Mouse (Mus musculus) heart, adult 2 months (tissue): ENCODE data around the gene Tlx2. TPM values are rescaled to one million over a fixed set of nuclear protein-coding genes. Genes with fewer than 3 reads are reported as not detected.

Source experiments
- DNase-seq, 2 experiments: peaks; one replicate each; pipeline ENCODE4 v3.0.0; 2021
- H3K27ac ChIP-seq: fragments of 200-600 bp; 2 replicates; pipeline ENCODE4 v1.8.1; 2022
- H3K27me3 ChIP-seq: fragments of 200-500 bp; 2 replicates; pipeline ENCODE4 v1.6.1; 2012; ENCODE audit warnings: mild to moderate bottlenecking, low read length, inconsistent platforms, mixed read lengths; ENCODE audit not compliant: control insufficient read depth, insufficient read depth
- H3K36me3 ChIP-seq: fragments of 200-500 bp; 2 replicates; pipeline ENCODE4 v1.6.1; 2012; ENCODE audit warnings: low read length, inconsistent platforms; ENCODE audit not compliant: control insufficient read depth, insufficient read depth
- H3K4me1 ChIP-seq: fragments of 200-500 bp; 2 replicates; pipeline ENCODE4 v1.6.1; 2011; ENCODE audit warnings: low read length; ENCODE audit not compliant: control insufficient read depth, insufficient read depth
- H3K4me3 ChIP-seq: fragments of 200-600 bp; 2 replicates; pipeline ENCODE4 v1.8.1; 2022
- H3K79me2 ChIP-seq: fragments of 200-500 bp; replicated peaks from 2 replicates; pipeline ENCODE4 v1.6.1; 2012; ENCODE audit warnings: mild to moderate bottlenecking, inconsistent platforms, low read length, moderate library complexity, mixed read lengths; ENCODE audit not compliant: control insufficient read depth, insufficient read depth
- H3K9ac ChIP-seq: fragments of 200-500 bp; 2 replicates; pipeline ENCODE4 v1.6.1; 2012; ENCODE audit warnings: low read depth, mild to moderate bottlenecking, control low read depth, inconsistent platforms, low read length, mixed read lengths
- CTCF ChIP-seq: fragments of 200-600 bp; IDR thresholded peaks from 2 replicates; pipeline ENCODE4 v1.8.1; 2022; ENCODE audit warnings: antibody characterized with exemption, mild to moderate bottlenecking, moderate library complexity
- EP300 ChIP-seq: fragments of 200-500 bp; IDR thresholded peaks from 2 replicates; pipeline ENCODE4 v1.6.1; 2011; ENCODE audit warnings: low read depth, low read length, control low read depth; ENCODE audit not compliant: insufficient read depth
- POLR2A ChIP-seq: fragments of 200-500 bp; IDR thresholded peaks from 2 replicates; pipeline ENCODE4 v1.6.1; 2011; ENCODE audit warnings: mild to moderate bottlenecking, low read depth, low read length, control low read depth; ENCODE audit not compliant: insufficient read depth
- WGBS: fragments of 180-500 bp; shearing (Covaris S2); methylation state at CpG from one replicate; pipeline ENCODE4 v1.1.7; 2018; 5-methylcytosine and 5-hydroxymethylcytosine counted together
- intact Hi-C: fragments of 180-260 bp; cut with DNase I; formaldehyde crosslinking; loops from one replicate; pipeline ENCODE4 v1.15.1; 2025
- microRNA-seq, 2 experiments: library from miRNA; unstranded; fragments of <30 nt; microRNA quantifications; one replicate each; pipeline ENCODE4 v1.2.0; 2021
- polyA plus RNA-seq: library from polyadenylated mRNA; depleted of rRNA; stranded (reverse); fragments of >200 nt; gene quantifications from 2 replicates; pipeline ENCODE4 v1.2.3, GENCODE M21; 2012; rRNA removed
- total RNA-seq, 2 experiments: library from RNA; stranded (reverse); gene quantifications; 2 replicates each; pipeline ENCODE4 v1.2.3; 2021

Gene Tlx2
- total and polyA plus RNA-seq, 3 experiments: 0.14 TPM; not detected in 2

DNA sequence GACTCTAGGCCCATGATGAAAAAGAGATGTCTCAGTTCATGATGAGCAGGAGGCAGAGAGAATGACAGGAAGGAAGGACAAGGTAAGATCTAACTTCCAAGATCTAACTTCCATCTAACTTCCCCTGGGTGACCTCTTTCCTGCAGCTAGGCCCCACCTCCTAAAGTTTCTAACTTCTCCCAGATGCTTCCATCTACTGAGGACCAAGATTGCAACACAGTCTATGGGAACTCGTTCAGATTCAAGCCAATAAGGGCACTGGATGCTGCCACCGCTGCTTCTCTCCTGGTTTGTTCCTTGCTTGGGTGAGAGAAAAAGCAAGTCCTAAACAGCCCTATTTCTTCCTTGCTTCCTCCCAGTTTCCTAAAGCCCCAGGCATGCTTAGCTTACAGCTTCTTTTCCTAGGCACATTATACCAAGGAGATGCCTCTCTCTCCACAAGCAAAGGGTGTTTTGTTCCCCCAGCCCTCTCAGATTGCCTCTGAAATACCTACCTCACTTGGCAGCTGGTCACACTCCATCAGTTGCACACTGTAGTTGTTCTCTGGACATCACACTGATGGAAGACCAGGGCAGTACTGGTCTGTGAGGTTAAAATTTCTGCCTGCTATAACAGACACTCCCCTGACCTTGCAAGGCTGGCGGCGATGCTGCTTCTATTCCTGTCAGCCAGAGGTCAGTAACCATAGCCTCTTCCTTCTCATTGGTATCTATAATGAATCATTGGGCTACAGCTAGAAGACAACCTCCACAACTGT is 49.1 kb downstream of the Tlx2 start:
- intact Hi-C loops: no loop called here
- H3K4me3 ChIP-seq: no peak overlapping the region
- whole genome bisulfite sequencing: 69% methylated on average over 4 of the region's 4 CpGs

GRCm38 (mm10) chr6:83020121-83020520 is 50.0 kb downstream of the Tlx2 start:
- no peak for TF ChIP-seq POLR2A
- TF ChIP-seq EP300: no peak
- TF ChIP-seq CTCF: no peak
- 93% methylated on average over 6 of the region's 6 CpGs for WGBS
- no peaks in the 10 kb centered on the region for H3K36me3 ChIP-seq
- peaks cover 3% of the 10 kb centered on the region for H3K4me1 ChIP-seq
- intact Hi-C loops: no loop called here
- no peak overlapping the region for H3K27ac ChIP-seq
- no peaks in the 10 kb centered on the region for H3K27me3 ChIP-seq
- no peak for DNase-seq
- no peak overlapping the region for H3K9ac ChIP-seq
- H3K79me2 ChIP-seq: no peaks in the 10 kb centered on the region
- H3K4me3 ChIP-seq: no peak overlapping the region

More for the DNA sequence above, 49.1 kb downstream of the Tlx2 start:
- Histone ChIP-seq H3K79me2 (no peaks in the 10 kb centered on the region), H3K27me3 (no peaks in the 10 kb centered on the region), H3K27ac (no peak overlapping the region), H3K36me3 (no peaks in the 10 kb centered on the region), H3K4me1 (peaks cover 3% of the 10 kb centered on the region), H3K9ac (no peak overlapping the region)
- DNase-seq: no peak
- no peak for TF ChIP-seq CTCF
- TF ChIP-seq EP300: no peak
- no peak for TF ChIP-seq POLR2A

GRCm38 (mm10) chr6:83019044-83019443 is 51.0 kb downstream of the Tlx2 start:
- 76% methylated on average over 3 of the region's 3 CpGs for WGBS
- peaks cover 3% of the 10 kb centered on the region for H3K4me1 ChIP-seq
- H3K36me3 ChIP-seq: no peaks in the 10 kb centered on the region
- H3K4me3 ChIP-seq: no peak overlapping the region
- no peak overlapping the region for H3K9ac ChIP-seq
- no peaks in the 10 kb centered on the region for H3K79me2 ChIP-seq
- TF ChIP-seq POLR2A: no peak
- no peak for TF ChIP-seq EP300
- no peak for TF ChIP-seq CTCF
- intact Hi-C loops: no loop called here
- H3K27me3 ChIP-seq: no peaks in the 10 kb centered on the region
- no peak overlapping the region for H3K27ac ChIP-seq
- no peak for DNase-seq

Small RNA genes lying within 50 kb of the gene (microRNA-seq; reads per million reads assigned to microRNA genes)
- gene Mir3470a: 0 reads per million in 2 experiments
- gene Mir7040: 0 to 0.56 reads per million in 2 experiments

Other genes with a start within 250 kb of the Tlx2 start
- gene Sema4f, start 130.5 kb downstream of the Tlx2 start, total RNA-seq: under 1 TPM; 0.13 to 0.18 TPM
- 0.37 and 0.53 TPM in 2 replicates for gene Sema4f, start 130.5 kb downstream of the Tlx2 start, polyA plus RNA-seq
- under 1 TPM in 1 of 2 experiments, not detected in 1; 0.34 TPM for gene M1ap, start 123.4 kb downstream of the Tlx2 start, total RNA-seq
- 0.31 TPM in 1 of 2 replicates, not detected in the other for gene M1ap, start 123.4 kb downstream of the Tlx2 start, polyA plus RNA-seq
- 1 to 10 TPM; 2.6 TPM for gene Dok1, start 36.8 kb downstream of the Tlx2 start, total RNA-seq
- gene Dok1, start 36.8 kb downstream of the Tlx2 start, polyA plus RNA-seq: 3.0 and 3.4 TPM in 2 replicates
- 1 to 10 TPM; 1.9 to 2.1 TPM for gene Loxl3, start 36.1 kb downstream of the Tlx2 start, total RNA-seq
- gene Loxl3, start 36.1 kb downstream of the Tlx2 start, polyA plus RNA-seq: 5.4 and 7.2 TPM in 2 replicates
- 10 to 100 TPM; 70.9 to 87.0 TPM for gene Aup1, start 15.8 kb downstream of the Tlx2 start, total RNA-seq
- gene Aup1, start 15.8 kb downstream of the Tlx2 start, polyA plus RNA-seq: 148 and 178 TPM in 2 replicates
- gene Htra2, start 15.0 kb downstream of the Tlx2 start, total RNA-seq: 10 to 100 TPM; 26.9 to 30.4 TPM
- gene Htra2, start 15.0 kb downstream of the Tlx2 start, polyA plus RNA-seq: 35.4 and 37.6 TPM in 2 replicates
- under 1 TPM; 0.65 to 0.80 TPM for gene Dqx1, start 12.4 kb downstream of the Tlx2 start, total RNA-seq
- 1.4 TPM in 2 replicates for gene Dqx1, start 12.4 kb downstream of the Tlx2 start, polyA plus RNA-seq
- 1 to 10 TPM; 7.7 to 8.0 TPM for gene Pcgf1, start 7.6 kb upstream of the Tlx2 start, total RNA-seq
- gene Pcgf1, start 7.6 kb upstream of the Tlx2 start, polyA plus RNA-seq: 11.5 and 15.5 TPM in 2 replicates
- 1 to 10 TPM in 1 of 2 experiments, under 1 TPM in 1; 0.84 to 1.5 TPM for gene Lbx2, start 16.1 kb upstream of the Tlx2 start, total RNA-seq
- gene Lbx2, start 16.1 kb upstream of the Tlx2 start, polyA plus RNA-seq: 1.5 and 2.2 TPM in 2 replicates
- 1 to 10 TPM; 2.0 to 2.5 TPM for gene Ccdc142, start 31.3 kb upstream of the Tlx2 start, total RNA-seq
- 1.7 and 2.4 TPM in 2 replicates for gene Ccdc142, start 31.3 kb upstream of the Tlx2 start, polyA plus RNA-seq
- gene Gm42688, start 31.3 kb upstream of the Tlx2 start, total RNA-seq: under 1 TPM; 0.80 to 0.94 TPM
- gene Gm42688, start 31.3 kb upstream of the Tlx2 start, polyA plus RNA-seq: 1.6 TPM in 2 replicates
- gene Mrpl53, start 38.7 kb upstream of the Tlx2 start, total RNA-seq: 100 to 1,000 TPM; 113 to 131 TPM
- 91.3 and 129 TPM in 2 replicates for gene Mrpl53, start 38.7 kb upstream of the Tlx2 start, polyA plus RNA-seq
- 1 to 10 TPM; 7.2 to 9.9 TPM for gene Mogs, start 45.2 kb upstream of the Tlx2 start, total RNA-seq
- 13.9 and 15.8 TPM in 2 replicates for gene Mogs, start 45.2 kb upstream of the Tlx2 start, polyA plus RNA-seq
- 10 to 100 TPM; 70.4 to 74.6 TPM for gene Wbp1, start 51.3 kb upstream of the Tlx2 start, total RNA-seq
- 152 TPM in 2 replicates for gene Wbp1, start 51.3 kb upstream of the Tlx2 start, polyA plus RNA-seq
- 10 to 100 TPM; 13.1 to 15.1 TPM for gene Ino80b, start 55.1 kb upstream of the Tlx2 start, total RNA-seq
- gene Ino80b, start 55.1 kb upstream of the Tlx2 start, polyA plus RNA-seq: 5.5 and 9.5 TPM in 2 replicates
- 1 to 10 TPM; 5.2 to 6.7 TPM for gene Rtkn, start 65.2 kb upstream of the Tlx2 start, total RNA-seq
- gene Rtkn, start 65.2 kb upstream of the Tlx2 start, polyA plus RNA-seq: 18.6 and 27.7 TPM in 2 replicates
- gene Wdr54, start 86.1 kb upstream of the Tlx2 start, total RNA-seq: 1 to 10 TPM in 1 of 2 experiments, under 1 TPM in 1; 0.89 to 1.3 TPM
- gene Wdr54, start 86.1 kb upstream of the Tlx2 start, polyA plus RNA-seq: 2.1 and 2.7 TPM in 2 replicates
- under 1 TPM; 0.10 to 0.25 TPM for gene 1700003E16Rik, start 86.1 kb upstream of the Tlx2 start, total RNA-seq
- gene 1700003E16Rik, start 86.1 kb upstream of the Tlx2 start, polyA plus RNA-seq: 0.53 and 0.57 TPM in 2 replicates
- 100 to 1,000 TPM; 125 to 141 TPM for gene Dctn1, start 95.6 kb upstream of the Tlx2 start, total RNA-seq
- gene Dctn1, start 95.6 kb upstream of the Tlx2 start, polyA plus RNA-seq: 84.2 and 89.1 TPM in 2 replicates
- gene Slc4a5, start 149.5 kb upstream of the Tlx2 start, total RNA-seq: not detected
- 0.61 TPM in 1 of 2 replicates, not detected in the other for gene Slc4a5, start 149.5 kb upstream of the Tlx2 start, polyA plus RNA-seq